Mouse (Mus musculus) MEL (cell line): ENCODE data around the gene Lhx3.
A peak's percentile ranks its signal among the peaks of the same experiment; 100 is the strongest.

Experiments
- CHD1 ChIP-seq: IDR thresholded peaks from 2 replicates; pipeline ENCODE4 v1.6.1; 2012; ENCODE audit warnings: low read depth, mild to moderate bottlenecking, inconsistent platforms, low read length, improper control_type of control experiment
- EP300 ChIP-seq, 2 experiments: IDR thresholded peaks; 2 replicates each; pipeline ENCODE4 v1.6.1; 2011; ENCODE audit warnings: improper control_type of control experiment in 2 of 2, low read length in 2 of 2, low read depth in 1 of 2, mild to moderate bottlenecking in 1 of 2
- MAX ChIP-seq: IDR thresholded peaks from 2 replicates; pipeline ENCODE4 v1.6.1; 2011; ENCODE audit warnings: low read length, improper control_type of control experiment
- MAZ ChIP-seq: IDR thresholded peaks from 2 replicates; pipeline ENCODE4 v1.6.1; 2012; ENCODE audit warnings: low read depth, mild to moderate bottlenecking, inconsistent platforms, low read length, improper control_type of control experiment
- MXI1 ChIP-seq: IDR thresholded peaks from 2 replicates; pipeline ENCODE4 v1.6.1; 2011; ENCODE audit warnings: mild to moderate bottlenecking, low read depth, low read length, improper control_type of control experiment
- POLR2A ChIP-seq, 2 experiments: IDR thresholded peaks; 2 replicates each; pipeline ENCODE4 v1.6.1; 2011 to 2012; ENCODE audit warnings: low read length in 2 of 2, mild to moderate bottlenecking in 2 of 2, control low read depth in 1 of 2, improper control_type of control experiment in 1 of 2, low read depth in 1 of 2, moderate library complexity in 1 of 2; ENCODE audit not compliant: control insufficient read depth in 1 of 2, insufficient read depth in 1 of 2, poor library complexity in 1 of 2
- SIN3A ChIP-seq: IDR thresholded peaks from 2 replicates; pipeline ENCODE4 v1.6.1; 2012; ENCODE audit warnings: low read length, improper control_type of control experiment, inconsistent platforms
- UBTF ChIP-seq: IDR thresholded peaks from 2 replicates; pipeline ENCODE4 v1.6.1; 2012; ENCODE audit warnings: low read depth, mild to moderate bottlenecking, inconsistent platforms, low read length, improper control_type of control experiment, moderate library complexity, borderline replicate concordance; ENCODE audit not compliant: insufficient read depth
- ZNF384 ChIP-seq: IDR thresholded peaks from 2 replicates; pipeline ENCODE4 v1.6.1; 2012; ENCODE audit warnings: low read depth, mild to moderate bottlenecking, inconsistent platforms, low read length, improper control_type of control experiment

- TF ChIP-seq MAZ: no peak
- TF ChIP-seq EP300 (IDR thresholded peaks at IDR 0.05; ENCODE audit: low read depth in 1 of 2, low read length in 2 of 2): peak; percentile 16 to 61; a peak in 2 of 4 replicates
- no peak for TF ChIP-seq MAX
- TF ChIP-seq ZNF384: no peak
- no peak for TF ChIP-seq UBTF
- TF ChIP-seq CHD1: no peak
- no peak for TF ChIP-seq MXI1
- no peak for TF ChIP-seq POLR2A (IDR thresholded peaks at IDR 0.05; ENCODE audit: control insufficient read depth in 1 of 2, insufficient read depth in 1 of 2, low read depth in 1 of 2, low read length in 2 of 2, poor library complexity in 1 of 2)
- TF ChIP-seq SIN3A: no peak
Observed at GRCm38 (mm10) chr2:26214526-26214925, 6.4 kb upstream of the Lhx3 start.
